Mouse (Mus musculus): Measurements from ENCODE around the gene Tle6.

DNA sequence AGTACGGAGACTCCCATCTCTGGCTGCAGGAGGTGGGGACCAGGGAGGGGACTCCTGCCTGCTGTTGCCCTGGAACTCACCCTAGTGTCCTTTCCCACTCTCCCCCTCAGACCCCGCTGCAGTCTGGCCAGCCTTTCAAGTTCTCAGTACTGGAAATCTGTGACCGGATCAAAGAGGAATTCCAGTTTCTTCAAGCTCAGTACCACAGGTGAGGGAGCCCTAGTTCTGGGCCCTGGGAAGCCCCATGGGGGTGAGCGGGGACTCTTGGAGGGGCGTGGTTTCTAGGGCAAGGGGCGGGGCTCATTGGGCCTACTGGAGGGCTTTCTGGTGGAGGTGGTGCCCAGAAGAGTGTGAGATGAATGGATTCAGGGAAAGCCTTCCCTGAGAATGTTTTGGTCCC is 25.2 kb downstream of the Tle6 start:
- TF ChIP-seq CTCF (IDR thresholded peaks at IDR 0.05; ENCODE audit: low read depth) (no peak), EP300 (optimal IDR thresholded peaks at IDR 0.05) (no peak)

Measured in stomach, postnatal 0 days (tissue).